In genomic region chr1:96953358-96953757, GRCm38 (mm10) we compare ENCODE assay signal across 35 mouse cellular contexts.
"Had no signal": no experiment of that assay in that cellular context is flagged by ENCODE, and none has a peak within 500 bp of the region (broad histone marks: within the 10 kb centered on the region; RNA-seq: fewer than 3 reads in every experiment).

No protein-coding gene starts in this region.

- H3K4me1 ChIP-seq: heart, embryonic 12.5 days; heart, embryonic 13.5 days; heart, embryonic 15.5 days; hindbrain, embryonic 10.5 days; hindbrain, embryonic 12.5 days; hindbrain, embryonic 13.5 days; hindbrain, embryonic 15.5 days; intestine, embryonic 15.5 days; kidney, embryonic 15.5 days had no signal

- H3K9me3 ChIP-seq: heart, embryonic 12.5 days; heart, embryonic 13.5 days; heart, embryonic 15.5 days; hindbrain, embryonic 10.5 days; hindbrain, embryonic 12.5 days; hindbrain, embryonic 13.5 days; hindbrain, embryonic 15.5 days; intestine, embryonic 15.5 days; kidney, embryonic 15.5 days had no signal

- H3K9ac ChIP-seq: heart, embryonic 12.5 days; heart, embryonic 13.5 days; heart, embryonic 15.5 days; hindbrain, embryonic 12.5 days; hindbrain, embryonic 13.5 days; hindbrain, embryonic 14.5 days; hindbrain, embryonic 15.5 days; intestine, embryonic 15.5 days; kidney, embryonic 15.5 days had no signal

- ATAC-seq: hindbrain, embryonic 16.5 days; hindbrain, postnatal 0 days; inflammation-experienced regulatory T-cells, adult 6 months; intestine, embryonic 15.5 days; intestine, embryonic 16.5 days; intestine, postnatal 0 days had no signal

- H3K4me2 ChIP-seq: heart, embryonic 11.5 days; heart, embryonic 12.5 days; heart, embryonic 13.5 days; heart, embryonic 15.5 days; hindbrain, embryonic 12.5 days; hindbrain, embryonic 13.5 days; hindbrain, embryonic 14.5 days; hindbrain, embryonic 15.5 days; intestine, embryonic 15.5 days; kidney, embryonic 15.5 days had no signal

- H3K4me3 ChIP-seq: heart, embryonic 12.5 days; heart, embryonic 13.5 days; heart, embryonic 15.5 days; hindbrain, embryonic 10.5 days; hindbrain, embryonic 12.5 days; hindbrain, embryonic 13.5 days; hindbrain, embryonic 15.5 days; intestine, embryonic 15.5 days; kidney, embryonic 15.5 days; layer of hippocampus, adult 2 months; left cerebral cortex, adult 2 months had no signal

- H3K27me3 ChIP-seq: heart, embryonic 12.5 days; heart, embryonic 13.5 days; heart, embryonic 15.5 days; hindbrain, embryonic 12.5 days; hindbrain, embryonic 13.5 days; hindbrain, embryonic 15.5 days; intestine, embryonic 15.5 days; kidney, embryonic 15.5 days had no signal

- H3K27ac ChIP-seq: heart, embryonic 13.5 days; heart, embryonic 15.5 days; hindbrain, embryonic 10.5 days; hindbrain, embryonic 12.5 days; hindbrain, embryonic 13.5 days; hindbrain, embryonic 14.5 days; hindbrain, embryonic 15.5 days; hindbrain, postnatal 0 days; intestine, embryonic 15.5 days; kidney, embryonic 15.5 days; kidney, postnatal 0 days; layer of hippocampus, adult 2 months; left cerebral cortex, adult 2 months had no signal

- DNase-seq: heart, postnatal 10 days; heart, postnatal 14 days; heart, postnatal 36 days; heart, postnatal 4 days; kidney, adult 11 months; kidney, adult 18-20 months; kidney, adult 2 months; kidney, adult 8-10 months; kidney, adult 9 months; kidney, postnatal 10 days; kidney, postnatal 14 days; kidney, postnatal 25 days; kidney, postnatal 36 days; kidney, postnatal 4 days; layer of hippocampus, adult 9-11 months; layer of hippocampus, postnatal 36 days had no signal

- H3K36me3 ChIP-seq: heart, embryonic 12.5 days; heart, embryonic 13.5 days; heart, embryonic 15.5 days; hindbrain, embryonic 10.5 days; hindbrain, embryonic 12.5 days; hindbrain, embryonic 13.5 days; hindbrain, embryonic 15.5 days; intestine, embryonic 15.5 days; kidney, embryonic 15.5 days had no signal
